Mouse (Mus musculus) brain, embryonic 14.5 days (tissue): Measurements from ENCODE around the gene Gm11492.

Experiments used
- CTCF ChIP-seq: fragments of 200-500 bp; IDR thresholded peaks from 2 replicates; pipeline ENCODE4 v1.5.1; 2012; ENCODE audit warnings: inconsistent platforms, mild to moderate bottlenecking, moderate library complexity, borderline replicate concordance; ENCODE audit not compliant: insufficient read depth, insufficient read length; ENCODE audit errors: extremely low read depth
- POLR2A ChIP-seq: fragments of 200-500 bp; IDR thresholded peaks from 2 replicates; pipeline ENCODE4 v1.6.1; 2012; ENCODE audit warnings: mild to moderate bottlenecking, inconsistent platforms, borderline replicate concordance; ENCODE audit not compliant: poor library complexity, insufficient read depth, insufficient read length, severe bottlenecking; ENCODE audit errors: extremely low read depth

GRCm38 (mm10) chr11:87596492-87596891, 30.0 kb downstream of the Gm11492 start:
- TF ChIP-seq POLR2A, result no peak
- TF ChIP-seq CTCF, result peak; percentile 35; the same call in 1 of the 2 replicates
